Mouse (Mus musculus) olfactory bulb, adult 2 months (tissue): ENCODE data around the gene Aldh1a2.

Source experiments
- CTCF ChIP-seq: fragments of 200-500 bp; IDR thresholded peaks from 2 replicates; pipeline ENCODE4 v1.5.1; 2012; ENCODE audit warnings: low read depth, mild to moderate bottlenecking, low read length, moderate library complexity; ENCODE audit not compliant: insufficient read depth
- POLR2A ChIP-seq: fragments of 200-500 bp; IDR thresholded peaks from 2 replicates; pipeline ENCODE4 v1.6.1; 2012; ENCODE audit warnings: mild to moderate bottlenecking, low read depth, low read length, moderate library complexity; ENCODE audit not compliant: insufficient read depth

DNA sequence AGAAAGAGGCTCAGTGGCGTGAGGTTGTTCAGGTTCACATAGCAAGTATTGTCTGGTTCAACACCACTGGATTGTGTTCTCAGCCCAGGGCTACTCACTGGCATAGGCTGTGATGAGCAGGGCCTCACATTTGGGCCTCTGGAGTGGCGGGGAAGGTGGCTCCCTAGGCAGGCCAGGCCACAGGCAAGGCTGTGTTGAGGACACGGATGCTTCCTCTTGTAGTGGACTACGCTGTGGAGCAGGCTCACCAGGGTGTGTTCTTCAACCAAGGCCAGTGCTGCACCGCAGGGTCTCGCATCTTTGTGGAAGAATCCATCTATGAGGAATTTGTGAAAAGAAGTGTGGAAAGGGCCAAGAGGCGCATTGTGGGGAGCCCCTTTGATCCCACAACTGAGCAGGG, 67.6 kb downstream of the Aldh1a2 start:
- TF ChIP-seq CTCF (no peak), POLR2A (no peak)
